In the genomic region with DNA sequence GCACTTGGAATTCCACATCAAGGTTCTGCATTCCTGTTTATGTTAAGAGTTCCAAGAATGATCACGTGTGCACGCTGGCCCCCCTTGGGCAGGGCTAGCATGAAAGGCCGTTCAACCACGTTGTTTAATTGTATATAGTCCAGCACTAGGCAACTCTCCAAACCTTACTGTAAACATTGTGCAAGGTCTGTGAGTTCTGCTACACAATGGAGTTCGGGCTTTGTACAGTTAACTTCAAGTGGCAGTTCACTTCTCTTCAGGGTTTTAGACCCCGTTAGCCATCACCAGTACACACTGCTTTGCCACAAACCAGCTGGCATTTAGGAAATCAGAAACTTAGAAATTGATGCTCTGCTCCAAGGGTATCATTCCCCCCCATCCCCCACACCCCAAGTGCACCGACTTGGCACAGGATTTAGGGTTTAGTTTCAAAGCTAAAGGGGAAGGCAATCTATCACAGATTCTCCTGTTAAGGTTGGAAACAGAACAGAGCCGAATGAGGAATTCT, we compare ENCODE assay signal across 8 mouse cellular contexts. TPM values are rescaled to one million over a fixed set of nuclear protein-coding genes. Genes with fewer than 3 reads are reported as not detected.
DNase-seq lines count a peak whose midpoint lies in the region; ATAC-seq and TF ChIP-seq lines count a peak whose summit lies in the region.

No protein-coding gene starts in this region.

- H3K9ac ChIP-seq in neural tube, embryonic 13.5 days, result no peak overlapping the region
- no peak overlapping the region for H3K9ac ChIP-seq in liver, adult 2 months (ENCODE audit: low read depth, low read length)

- no peak overlapping the region for H3K27ac ChIP-seq in neural tube, embryonic 13.5 days (replicated peaks)
- 0 out of 2 replicates have a peak overlapping the region, but pooled peaks have one; percentile 0 for H3K27ac ChIP-seq in liver, adult 2 months (replicated peaks; ENCODE audit: insufficient read depth, low read depth, low read length)
- peak overlapping the region; percentile 55 for H3K27ac ChIP-seq in small intestine, adult 2 months (ENCODE audit: insufficient read depth, low read depth, low read length)

- H3K27me3 ChIP-seq in neural tube, embryonic 13.5 days, result no peaks in the 10 kb centered on the region
- H3K27me3 ChIP-seq in liver, adult 2 months (ENCODE audit: control insufficient read depth, insufficient read depth, low read length), result no peaks in the 10 kb centered on the region
- no peaks in the 10 kb centered on the region for H3K27me3 ChIP-seq in small intestine, adult 2 months (ENCODE audit: control insufficient read depth, insufficient read depth, low read length)

- H3K4me2 ChIP-seq in neural tube, embryonic 13.5 days, result peak overlapping the region; percentile 25; the same call in 1 of the 2 replicates

- no peak for TF ChIP-seq POLR2A in liver, adult 2 months (IDR thresholded peaks at IDR 0.05; ENCODE audit: extremely low read depth, insufficient read depth, low read length)
- TF ChIP-seq POLR2A in small intestine, adult 2 months (IDR thresholded peaks at IDR 0.05; ENCODE audit: low read depth, low read length), result no peak

- TF ChIP-seq CTCF in liver, adult 2 months (IDR thresholded peaks at IDR 0.05; ENCODE audit: low read depth, low read length), result no peak
- TF ChIP-seq CTCF in small intestine, adult 2 months (IDR thresholded peaks at IDR 0.05; ENCODE audit: extremely low read depth, insufficient read length, insufficient replicate concordance, low read depth, low read length), result no peak

- no peak for ATAC-seq in neural tube, embryonic 13.5 days (ENCODE audit: low read depth)

- no peaks in the 10 kb centered on the region for H3K9me3 ChIP-seq in neural tube, embryonic 13.5 days

- no peak overlapping the region for H3K4me3 ChIP-seq in neural tube, embryonic 13.5 days
- peak overlapping the region; percentile 32 for H3K4me3 ChIP-seq in liver, adult 2 months (ENCODE audit: insufficient read depth, low read depth, low read length)
- H3K4me3 ChIP-seq in small intestine, adult 2 months (ENCODE audit: low read depth, low read length), result no peak overlapping the region

- intact Hi-C loops in gastrocnemius, postnatal 14 days (cut with DNase I; ENCODE audit: low total_unique reads), result no loop called here

- DNase-seq in neural tube, embryonic 10.5 days (ENCODE audit: extremely low spot score, low spot score), result no peak
- DNase-seq in forelimb bud, embryonic 11.5 days (ENCODE audit: low read depth, low spot score), result peak; percentile 18
- peak; percentile 68 for DNase-seq in liver, adult 2 months (ENCODE audit: extremely low read depth, low read depth, low spot score)
- DNase-seq in right cerebral cortex, postnatal 10 days (ENCODE audit: low spot score in 2 of 2), result no peak
- DNase-seq in gastrocnemius, postnatal 14 days, result no peak
- no peak for DNase-seq in cerebellum, adult 11 months

- 56% methylated on average over 8 of the region's 8 CpGs for WGBS in neural tube, embryonic 13.5 days
- 7% methylated on average over 8 of the region's 8 CpGs for WGBS in liver, adult 2 months
- 47% methylated on average over 8 of the region's 8 CpGs for WGBS in small intestine, adult 2 months

- peaks cover 21% of the 10 kb centered on the region for H3K4me1 ChIP-seq in neural tube, embryonic 13.5 days (replicated peaks)
- peaks cover 8% of the 10 kb centered on the region for H3K4me1 ChIP-seq in liver, adult 2 months (ENCODE audit: control insufficient read depth, insufficient read depth, low read length)
- no peaks in the 10 kb centered on the region for H3K4me1 ChIP-seq in small intestine, adult 2 months (ENCODE audit: control insufficient read depth, insufficient read depth, insufficient read length, low read length)

- no peaks in the 10 kb centered on the region for H3K36me3 ChIP-seq in neural tube, embryonic 13.5 days
- no peaks in the 10 kb centered on the region; the same call in 1 of the 2 replicates for H3K36me3 ChIP-seq in liver, adult 2 months (ENCODE audit: control insufficient read depth, insufficient read depth, low read length)
- H3K36me3 ChIP-seq in small intestine, adult 2 months (ENCODE audit: control insufficient read depth, insufficient read depth, low read length), result no peaks in the 10 kb centered on the region

- peaks cover 15% of the 10 kb centered on the region for H3K79me2 ChIP-seq in liver, adult 2 months (ENCODE audit: control insufficient read depth, insufficient read depth, low read length)

RNA-seq across cellular contexts. Expression of a gene that starts 22.5 kb away (rescaled TPM):
- 72.0 and 81.1 TPM in 2 replicates for polyA plus RNA-seq in neural tube, embryonic 13.5 days (2015; fragmentation: Nextera tagmentation; extraction: Ambion mirVana)
- total RNA-seq in liver, adult 2 months (2014; rRNA removed), result 25.8 and 33.2 TPM in 2 replicates
- 34.0 and 54.6 TPM in 2 replicates for polyA plus RNA-seq in liver, adult 2 months (2012; rRNA removed)
- polyA plus RNA-seq in small intestine, adult 2 months (2012; rRNA removed), result 34.6 and 41.2 TPM in 2 replicates
- total RNA-seq in gastrocnemius, postnatal 14 days (2021), result 10 to 100 TPM; 29.0 to 34.5 TPM

Comparison
In these comparisons a context has a peak if more than half of its experiments do, and no peak if none do; other contexts are left out.
1. DNase-seq: peak in forelimb bud, embryonic 11.5 days (single experiment) and liver, adult 2 months (single experiment); none in neural tube, embryonic 10.5 days (single experiment), right cerebral cortex, postnatal 10 days (0 of 2), gastrocnemius, postnatal 14 days (single experiment) and cerebellum, adult 11 months (single experiment).